Mouse (Mus musculus) hindbrain, postnatal 0 days (tissue): ENCODE results near the gene Ano2. TPM values are rescaled to one million over a fixed set of nuclear protein-coding genes. Genes with fewer than 3 reads are reported as not detected.

Experiments used
- ATAC-seq: fragments of 200-750 bp; cut with Nextera tagmentation; 2 replicates; pipeline ENCODE4 v1.8.0; 2017; ENCODE audit warnings: mild to moderate bottlenecking, moderate TSS enrichment, moderate library complexity
- DNase-seq: peaks from one replicate; pipeline ENCODE4 v3.0.0-alpha.2; 2015; ENCODE audit warnings: low spot score
- H3K27ac ChIP-seq: fragments of 300-500 bp; sonication (generic); 2 replicates; pipeline ENCODE4 v1.5.1; 2014; ENCODE audit warnings: mild to moderate bottlenecking
- H3K27me3 ChIP-seq: fragments of 300-500 bp; sonication (generic); 2 replicates; pipeline ENCODE4 v1.6.1; 2014; ENCODE audit warnings: low read length, mixed read lengths; ENCODE audit not compliant: insufficient read depth
- H3K36me3 ChIP-seq: fragments of 300-500 bp; sonication (generic); 2 replicates; pipeline ENCODE4 v1.6.1; 2014; ENCODE audit warnings: low read length, mixed read lengths; ENCODE audit not compliant: insufficient read depth
- H3K4me1 ChIP-seq: fragments of 300-500 bp; sonication (generic); 2 replicates; pipeline ENCODE4 v1.6.1; 2014; ENCODE audit warnings: antibody characterized with exemption, low read length, mixed read lengths; ENCODE audit not compliant: insufficient read depth
- H3K4me2 ChIP-seq: fragments of 300-500 bp; sonication (generic); 2 replicates; pipeline ENCODE4 v1.6.1; 2014; ENCODE audit warnings: low read depth, mild to moderate bottlenecking, low read length, moderate library complexity, mixed read lengths
- H3K4me3 ChIP-seq: fragments of 300-500 bp; sonication (generic); 2 replicates; pipeline ENCODE4 v1.5.1; 2014; ENCODE audit warnings: low read length
- H3K9ac ChIP-seq: fragments of 300-500 bp; sonication (generic); replicated peaks from 2 replicates; pipeline ENCODE4 v1.6.1; 2014; ENCODE audit warnings: mild to moderate bottlenecking, low read length, moderate library complexity, mixed read lengths
- H3K9me3 ChIP-seq: fragments of 300-500 bp; sonication (generic); 2 replicates; pipeline ENCODE4 v1.6.1; 2016; ENCODE audit warnings: low read length, mixed read lengths
- CTCF ChIP-seq: IDR thresholded peaks from 2 replicates; pipeline ENCODE4 v1.5.1; 2016; ENCODE audit warnings: antibody characterized with exemption, control low read depth, low read depth
- WGBS: fragments of 180-500 bp; shearing (Covaris S2); extraction: QIAGEN DNeasy Blood & Tissue Kit; methylation state at CpG from one replicate; pipeline ENCODE4 v1.1.7; 2014; 5-methylcytosine and 5-hydroxymethylcytosine counted together
- polyA plus RNA-seq: library from polyadenylated mRNA; unstranded; fragments of >200 nt; fragmentation: Nextera tagmentation; extraction: Ambion mirVana; gene quantifications from 2 replicates; pipeline ENCODE4 v1.2.1, GENCODE M21; 2015
- total RNA-seq: library from RNA; depleted of rRNA; stranded (reverse); fragments of >200 nt; gene quantifications from 2 replicates; pipeline ENCODE4 v1.2.3, GENCODE M21; 2014; rRNA removed

Gene Ano2
- total RNA-seq: 0.97 and 5.1 TPM in 2 replicates
- polyA plus RNA-seq: 1.1 and 1.4 TPM in 2 replicates

- no peaks in the 10 kb centered on the region for H3K36me3 ChIP-seq
- H3K27ac ChIP-seq: no peak within 1 kb of the TSS
- 3% methylated on average over 20 of the region's 20 CpGs for WGBS
- peak within 1 kb of the TSS; percentile 66 for H3K4me2 ChIP-seq
- H3K4me3 ChIP-seq: peak within 1 kb of the TSS; percentile 33
- no peaks in the 10 kb centered on the region for H3K27me3 ChIP-seq
- no peaks in the 10 kb centered on the region for H3K4me1 ChIP-seq
- 0 out of 2 replicates have a peak within 1 kb of the TSS, but pooled peaks have one; percentile 35 for H3K9ac ChIP-seq
- TF ChIP-seq CTCF: no peak
- H3K9me3 ChIP-seq: no peaks in the 10 kb centered on the region
- ATAC-seq (peak; percentile 82), DNase-seq (peak; percentile 48)
Observed at GRCm38 (mm10) chr6:125690057-125690703, at the start of gene Ano2. TSS of gene Ano2 (plus strand) at chr6:125690419.

DNA sequence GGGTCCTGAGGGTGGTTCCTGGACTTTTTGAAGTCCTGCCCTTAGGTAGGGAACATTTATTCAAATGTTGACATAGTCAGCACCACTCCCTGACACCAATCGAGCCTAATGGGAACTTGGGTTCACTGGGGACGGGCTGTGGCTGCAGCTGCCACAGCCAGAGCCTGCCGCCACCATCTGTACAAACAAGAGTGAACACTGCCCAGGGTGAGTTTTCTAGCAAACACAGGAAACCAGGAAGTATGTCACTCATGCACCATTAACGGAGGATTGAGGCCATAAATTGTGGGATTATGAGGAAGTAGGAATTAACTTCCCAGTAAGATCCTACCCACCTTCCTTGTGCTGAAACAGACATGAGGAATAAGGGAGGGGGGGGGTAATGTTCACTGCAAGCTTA, 49.7 kb upstream of the Ano2 start:
- DNase-seq: no peak
- no peaks in the 10 kb centered on the region for H3K27me3 ChIP-seq
- TF ChIP-seq CTCF: no peak
- H3K9me3 ChIP-seq: no peaks in the 10 kb centered on the region
- 82% methylated on average over 4 of the region's 4 CpGs for WGBS
- no peak for ATAC-seq
- H3K36me3 ChIP-seq: no peaks in the 10 kb centered on the region
- H3K4me2 ChIP-seq: no peak overlapping the region
- H3K27ac ChIP-seq: no peak overlapping the region
- no peaks in the 10 kb centered on the region for H3K4me1 ChIP-seq
- no peak overlapping the region for H3K4me3 ChIP-seq
- H3K9ac ChIP-seq: no peak overlapping the region

DNA sequence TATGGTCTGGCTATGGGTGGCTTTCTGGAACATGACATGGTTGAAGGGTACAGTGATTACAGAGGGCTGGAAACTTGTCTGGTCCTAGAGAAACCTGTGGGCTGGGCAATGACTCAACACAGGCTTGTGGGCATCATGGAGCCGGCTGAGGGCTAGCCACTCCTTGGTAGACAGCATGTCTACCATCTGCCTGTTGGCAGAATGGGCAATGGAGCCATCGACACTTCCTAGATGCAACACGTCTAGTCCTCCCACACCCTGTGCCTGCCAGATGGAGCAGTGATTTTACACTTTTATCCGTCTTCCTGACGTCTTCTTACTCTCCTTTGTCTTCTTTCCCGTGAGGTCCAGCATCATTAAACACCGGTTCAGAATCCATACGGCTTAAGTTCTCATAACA, 49.1 kb upstream of the Ano2 start:
- no peak overlapping the region for H3K9ac ChIP-seq
- ATAC-seq (no peak), DNase-seq (no peak)
- no peaks in the 10 kb centered on the region for H3K27me3 ChIP-seq
- no peaks in the 10 kb centered on the region for H3K36me3 ChIP-seq
- no peak overlapping the region for H3K4me3 ChIP-seq
- no peak overlapping the region for H3K27ac ChIP-seq
- no peaks in the 10 kb centered on the region for H3K4me1 ChIP-seq
- 70% methylated on average over 8 of the region's 8 CpGs for WGBS
- no peak for TF ChIP-seq CTCF
- H3K9me3 ChIP-seq: no peaks in the 10 kb centered on the region
- no peak overlapping the region for H3K4me2 ChIP-seq

DNA sequence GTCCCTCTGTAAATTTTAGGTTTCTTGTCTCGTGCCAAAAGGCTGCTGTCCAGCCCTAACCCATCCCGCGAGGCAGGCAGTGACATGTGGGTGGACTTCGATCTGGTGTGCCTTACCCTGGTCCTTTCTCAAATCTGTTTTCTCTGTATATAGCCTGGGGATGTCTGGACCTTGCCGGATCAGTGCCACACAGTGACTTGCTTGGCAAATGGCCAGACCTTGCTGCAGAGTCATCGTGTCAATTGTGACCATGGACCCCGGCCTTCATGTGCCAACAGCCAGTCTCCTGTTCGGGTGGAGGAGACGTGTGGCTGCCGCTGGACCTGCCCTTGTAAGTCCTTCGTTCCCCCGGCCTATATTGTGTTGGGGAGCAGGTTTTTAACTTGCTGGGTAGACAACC, 41.3 kb upstream of the Ano2 start:
- peak; percentile 17 for DNase-seq
- TF ChIP-seq CTCF: no peak

GRCm38 (mm10) chr6:125651335-125651734, 38.9 kb upstream of the Ano2 start:
- Histone ChIP-seq H3K9ac (no peak overlapping the region), H3K9me3 (no peaks in the 10 kb centered on the region), H3K27me3 (no peaks in the 10 kb centered on the region), H3K27ac (no peak overlapping the region), H3K4me1 (no peaks in the 10 kb centered on the region), H3K4me2 (no peak overlapping the region), H3K36me3 (no peaks in the 10 kb centered on the region), H3K4me3 (no peak overlapping the region)
- no peak for TF ChIP-seq CTCF
- DNase-seq: no peak
- WGBS: 90% methylated on average over 3 of the region's 3 CpGs
- no peak for ATAC-seq

More for the DNA sequence above, 41.3 kb upstream of the Ano2 start:
- no peaks in the 10 kb centered on the region for H3K9me3 ChIP-seq
- no peak overlapping the region for H3K4me2 ChIP-seq
- H3K27ac ChIP-seq: no peak overlapping the region
- H3K4me1 ChIP-seq: no peaks in the 10 kb centered on the region
- H3K36me3 ChIP-seq: no peaks in the 10 kb centered on the region
- no peaks in the 10 kb centered on the region for H3K27me3 ChIP-seq
- 70% methylated on average over 12 of the region's 12 CpGs for WGBS
- no peak for ATAC-seq
- no peak overlapping the region for H3K4me3 ChIP-seq
- H3K9ac ChIP-seq: no peak overlapping the region

- ATAC-seq: no peak
- no peak overlapping the region for H3K4me2 ChIP-seq
- H3K27ac ChIP-seq: no peak overlapping the region
- 75% methylated on average over 1 of the region's 1 CpGs for WGBS
- no peaks in the 10 kb centered on the region for H3K36me3 ChIP-seq
- no peak for TF ChIP-seq CTCF
- no peak overlapping the region for H3K4me3 ChIP-seq
- H3K27me3 ChIP-seq: no peaks in the 10 kb centered on the region
- no peaks in the 10 kb centered on the region for H3K9me3 ChIP-seq
- DNase-seq: no peak
- no peak overlapping the region for H3K9ac ChIP-seq
- no peaks in the 10 kb centered on the region for H3K4me1 ChIP-seq
Observed at GRCm38 (mm10) chr6:125653416-125653815, 36.8 kb upstream of the Ano2 start.

- no peak for TF ChIP-seq CTCF
- 78% methylated on average over 13 of the region's 13 CpGs for WGBS
Observed at GRCm38 (mm10) chr6:125656921-125657320, 33.3 kb upstream of the Ano2 start.

More at GRCm38 (mm10) chr6:125656921-125657320, 33.3 kb upstream of the Ano2 start:
- ATAC-seq (no peak), DNase-seq (no peak)
- Histone ChIP-seq H3K36me3 (no peaks in the 10 kb centered on the region), H3K4me1 (no peaks in the 10 kb centered on the region), H3K4me3 (no peak overlapping the region), H3K27me3 (no peaks in the 10 kb centered on the region), H3K9ac (no peak overlapping the region), H3K9me3 (no peaks in the 10 kb centered on the region), H3K27ac (no peak overlapping the region), H3K4me2 (no peak overlapping the region)
